Mouse (Mus musculus) cerebellum, adult 9-10 months (tissue): ENCODE measurements around the gene Hoxa10.

ENCODE experiments used
- DNase-seq: peaks from one replicate; pipeline ENCODE4 v3.0.0; 2022

Hoxa10 gene

DNA sequence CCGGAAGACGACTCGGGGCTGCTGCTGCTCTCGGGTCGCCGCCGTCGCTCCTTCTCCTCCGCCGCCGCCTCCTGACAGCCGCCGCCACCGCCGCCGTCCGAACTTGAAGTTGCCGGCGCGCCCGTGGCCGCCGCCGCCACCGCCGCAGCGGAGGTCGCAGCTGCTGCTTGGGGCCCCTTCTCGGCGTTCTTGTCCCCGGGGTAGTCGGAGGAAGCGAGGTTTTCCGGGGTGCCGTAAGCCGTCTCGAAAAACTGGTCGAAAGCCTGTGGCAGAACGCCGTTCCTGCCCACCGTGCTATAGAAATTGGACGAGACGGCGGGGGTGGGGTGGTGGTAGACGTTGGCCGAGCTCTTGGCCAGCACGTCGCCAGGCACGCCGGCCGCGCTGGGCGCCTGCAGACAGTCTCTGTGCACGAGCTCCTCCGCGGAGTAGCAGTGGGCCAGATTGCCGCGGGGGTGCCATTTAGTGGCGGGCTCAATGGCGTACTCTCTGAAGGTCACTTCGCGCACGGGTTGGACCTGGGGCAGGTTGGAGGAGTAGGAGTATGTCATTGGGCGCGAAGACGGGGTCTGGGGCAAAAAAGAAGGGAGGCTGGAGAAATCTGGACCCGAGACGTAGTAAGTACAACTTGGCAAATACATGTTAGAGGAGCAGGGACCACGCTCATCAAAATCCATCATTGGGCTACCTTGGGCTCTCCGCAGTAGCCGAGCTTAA, 4.5 kb upstream of the Hoxa10 start:
- DNase-seq: no peak

DNA sequence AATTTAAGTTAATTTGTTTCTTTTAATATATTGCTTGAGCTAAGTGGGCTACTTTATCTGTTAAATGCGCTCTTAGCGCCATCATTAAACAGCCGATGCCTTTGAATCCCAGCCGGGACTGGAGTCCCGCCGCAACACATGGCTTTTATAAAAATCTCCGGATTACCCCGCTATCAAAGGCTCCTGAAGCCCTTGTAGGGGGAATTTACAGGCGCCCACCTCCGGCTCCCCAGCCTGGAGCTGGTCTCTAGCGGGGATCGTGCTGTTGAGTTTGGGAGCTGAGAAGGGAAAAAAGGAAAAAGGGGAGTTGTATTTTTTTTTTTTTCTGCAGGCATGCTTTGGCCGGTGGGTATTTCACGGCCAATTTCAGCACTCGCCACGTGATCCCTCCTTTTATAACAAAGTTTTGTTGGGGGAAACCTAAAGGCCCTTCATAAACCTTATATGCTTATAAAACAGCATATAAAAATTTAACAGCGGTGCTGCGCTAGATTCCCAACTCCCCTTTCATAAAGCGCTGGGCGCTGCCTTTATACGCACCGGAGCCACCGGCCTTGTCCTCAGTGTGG, 3.9 kb upstream of the Hoxa10 start:
- no peak for DNase-seq

DNA sequence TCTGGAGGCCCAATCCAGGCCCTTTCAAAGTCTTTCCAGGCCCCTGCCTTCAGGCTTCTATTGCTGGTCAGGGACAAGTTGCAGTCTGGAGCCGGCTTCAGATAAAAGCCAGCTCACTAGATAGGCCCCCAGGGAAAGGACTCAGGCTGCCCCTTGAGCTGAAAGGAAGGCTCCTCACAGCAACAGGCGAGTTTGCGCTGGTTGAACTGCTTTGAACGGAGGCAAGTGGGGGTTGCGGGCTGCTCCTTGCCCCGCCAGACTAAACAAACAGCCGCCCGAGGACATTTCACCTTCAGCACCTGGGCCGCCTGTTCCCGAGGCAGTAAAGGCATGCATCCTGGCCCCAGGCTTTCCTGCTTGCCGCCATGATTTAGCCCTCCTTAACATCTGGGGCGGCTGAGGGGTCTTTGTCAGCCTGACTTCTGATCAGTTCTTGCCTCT, 3.0 kb upstream of the Hoxa10 start:
- DNase-seq: no peak

DNA sequence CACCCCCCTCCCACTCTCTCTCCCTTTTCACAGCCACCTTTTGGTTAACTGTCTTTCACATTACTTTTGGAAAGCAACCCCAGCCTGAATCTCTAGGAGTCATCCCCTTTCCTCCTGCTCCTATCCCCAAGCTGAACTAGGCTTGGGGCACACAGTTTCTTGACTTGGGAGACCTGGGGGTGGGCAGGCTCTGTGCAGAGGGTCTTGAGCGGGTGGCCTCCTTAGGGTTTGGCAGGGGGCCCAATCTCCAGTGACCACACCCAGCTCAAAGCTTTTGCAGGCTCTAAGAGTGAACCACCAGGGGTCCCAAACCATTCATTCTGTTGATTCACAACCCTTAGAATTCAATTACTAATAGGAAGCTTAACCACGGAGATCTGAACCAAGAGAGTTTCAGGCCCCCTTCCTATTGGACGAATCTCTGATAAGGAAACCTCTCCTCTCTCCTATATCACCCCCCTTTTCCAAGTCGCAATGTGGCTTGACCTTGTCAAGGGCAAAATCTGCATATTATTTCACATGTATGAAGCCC, 2.2 kb upstream of the Hoxa10 start:
- DNase-seq: no peak

DNA sequence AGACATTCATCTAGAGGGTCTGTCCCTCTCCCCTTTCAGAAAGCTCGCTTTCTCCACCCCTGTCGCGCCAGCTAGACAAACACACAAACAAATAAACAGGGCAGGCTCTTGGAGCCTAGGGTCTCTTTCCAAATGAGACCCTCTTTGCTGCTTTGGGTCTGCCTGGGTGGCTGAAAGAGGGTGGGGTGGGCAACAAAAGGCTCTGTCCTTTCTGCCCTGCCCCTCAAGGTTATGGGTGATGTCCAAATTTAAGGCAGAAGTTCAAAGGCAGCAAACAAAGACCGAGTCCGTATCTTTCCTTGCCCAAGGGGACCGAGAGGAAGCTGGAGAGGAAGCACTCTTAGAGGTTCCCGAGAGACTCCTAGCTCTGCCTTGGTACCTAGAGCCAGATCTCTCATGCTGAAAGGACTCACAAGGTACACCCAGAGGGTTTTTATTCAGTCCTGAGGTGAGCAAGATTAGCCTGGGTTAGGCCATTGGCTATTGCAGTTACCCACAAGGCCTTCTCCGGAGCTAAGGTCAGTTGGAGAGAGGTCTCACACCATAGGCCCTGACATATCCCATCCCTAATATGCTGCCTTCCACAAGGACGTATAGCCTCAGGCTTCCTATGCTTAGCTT, 457 bp upstream of the Hoxa10 start:
- no peak for DNase-seq

DNA sequence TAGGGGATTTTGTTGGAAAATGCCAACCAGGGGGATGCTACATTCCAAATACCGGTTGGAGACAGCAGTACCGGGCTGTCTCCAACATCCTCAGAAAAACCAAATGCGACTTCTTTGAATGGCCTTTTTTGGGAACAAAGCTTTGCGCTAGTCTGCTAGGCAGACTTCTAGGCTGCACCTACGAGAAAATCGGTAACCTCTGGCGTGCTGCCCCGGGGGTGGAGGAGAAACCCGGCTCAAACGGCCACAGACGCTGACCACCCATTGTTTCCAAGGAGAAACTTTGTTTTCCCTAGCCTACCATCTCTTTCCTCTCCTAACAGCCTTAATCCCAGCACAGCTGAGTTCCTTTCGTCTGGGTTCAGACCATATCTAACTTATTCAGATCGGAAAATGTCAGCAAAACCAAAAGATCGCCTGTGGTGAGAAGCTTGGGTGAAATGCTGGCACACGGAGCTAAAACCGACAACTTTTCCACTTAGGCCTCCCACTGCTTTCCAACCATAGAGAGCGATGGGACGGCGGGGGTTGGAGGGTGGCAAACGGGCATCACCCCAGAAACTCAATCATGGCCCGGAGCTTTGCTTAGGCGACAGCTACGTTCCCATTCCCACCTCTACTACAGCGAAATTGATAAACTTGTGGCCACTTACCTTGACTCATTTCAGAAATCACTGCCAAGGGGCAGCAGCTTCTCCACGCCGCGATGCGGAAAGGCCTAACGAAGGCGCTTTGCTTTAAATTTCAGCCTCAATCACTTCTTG, 847 bp downstream of the Hoxa10 start:
- no peak for DNase-seq

DNA sequence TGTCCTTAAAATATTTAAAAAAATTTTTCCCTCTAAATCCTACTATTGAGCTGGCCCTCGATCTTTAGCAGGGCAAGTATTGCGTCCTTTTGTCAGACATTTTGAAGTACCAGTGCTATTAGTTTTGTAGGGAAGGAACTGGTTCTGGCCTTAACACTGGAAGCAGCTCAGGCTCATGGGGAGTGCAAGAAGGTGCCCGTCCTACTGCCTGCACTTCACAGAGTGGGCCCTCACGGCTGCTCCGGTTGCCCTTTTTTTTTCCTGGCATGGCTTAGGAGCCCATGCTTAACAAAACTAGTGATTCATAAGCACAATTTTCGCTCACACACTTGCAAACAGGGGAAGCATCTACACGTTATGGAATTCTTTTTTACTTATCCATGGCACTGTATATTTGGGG, 1.7 kb downstream of the Hoxa10 start:
- DNase-seq: no peak

DNA sequence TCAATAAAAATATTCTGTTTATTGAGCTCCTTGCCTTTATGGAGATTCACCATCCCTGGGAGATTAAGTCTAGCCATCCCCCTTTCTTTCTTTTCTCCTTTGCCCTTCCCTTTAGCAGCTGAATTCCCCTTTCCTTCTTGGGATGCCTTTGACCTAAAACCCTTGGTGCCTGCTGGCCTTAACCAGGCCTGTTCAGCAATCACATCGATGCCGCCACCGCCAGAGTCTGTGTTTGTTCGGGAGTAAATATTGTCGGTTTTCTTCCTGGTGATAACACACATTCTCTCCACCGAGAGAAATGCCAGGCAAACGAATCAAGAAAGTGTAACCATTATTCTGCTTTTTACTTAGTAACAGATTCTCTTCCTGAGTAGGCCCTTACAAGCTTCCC, 2.5 kb downstream of the Hoxa10 start:
- DNase-seq: no peak

DNA sequence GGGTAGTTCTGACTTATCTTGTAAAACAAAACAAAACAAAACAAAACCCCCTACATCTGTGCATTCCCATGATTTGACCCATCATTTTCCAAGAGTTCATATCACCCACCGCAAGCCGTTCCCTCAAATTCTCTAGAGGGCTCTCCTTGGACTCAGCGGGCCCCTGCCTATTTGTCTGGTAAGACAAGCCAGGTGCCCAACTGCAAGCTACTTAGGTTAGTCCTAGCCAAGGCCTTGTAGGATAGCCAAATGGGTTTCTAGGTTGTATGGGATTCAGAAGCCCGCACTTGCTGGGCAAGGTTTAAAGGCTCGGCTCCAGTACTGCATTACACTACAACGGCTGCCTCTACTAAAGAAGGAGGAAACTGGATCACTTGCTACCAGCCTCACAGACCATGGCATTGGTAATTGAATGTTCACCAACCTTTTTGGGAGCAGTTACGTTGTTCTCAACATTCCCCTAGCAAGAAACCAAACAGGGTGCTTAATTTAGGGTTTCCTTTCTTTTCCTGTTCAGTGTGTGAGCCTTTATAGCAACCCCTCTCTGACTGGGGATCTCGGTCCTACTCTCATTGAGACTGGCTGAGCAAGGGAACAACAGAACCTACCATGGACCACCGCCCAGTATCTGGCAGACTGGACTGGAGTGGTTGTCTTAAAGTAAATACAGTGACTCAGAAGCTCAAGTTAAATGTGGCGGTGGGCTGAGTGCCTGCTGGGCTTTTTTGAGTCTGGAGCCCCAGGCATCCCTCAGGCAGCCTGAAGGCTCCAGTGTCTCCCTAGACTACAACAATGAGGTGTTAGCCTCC, 3.1 kb downstream of the Hoxa10 start:
- DNase-seq: no peak

DNA sequence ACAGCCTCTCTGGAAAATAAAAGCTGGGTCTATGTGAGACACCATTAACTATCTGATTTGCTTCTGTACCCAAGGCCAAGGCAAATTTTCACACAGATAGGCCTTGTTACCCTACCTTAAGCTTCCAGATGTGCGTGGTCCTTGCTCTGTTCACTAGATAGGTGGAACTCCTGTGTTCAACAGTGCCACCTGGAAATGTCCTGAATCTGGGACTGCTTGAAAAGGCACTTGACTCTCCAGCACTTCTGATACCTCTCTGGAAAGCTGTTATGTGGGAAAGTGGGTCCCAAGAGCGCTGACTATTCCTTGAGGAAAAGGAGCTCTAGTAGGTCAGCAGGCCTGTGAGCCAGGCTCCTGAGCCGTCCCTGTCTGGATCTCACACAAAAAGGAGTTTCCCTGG, 3.8 kb downstream of the Hoxa10 start:
- DNase-seq: no peak

DNA sequence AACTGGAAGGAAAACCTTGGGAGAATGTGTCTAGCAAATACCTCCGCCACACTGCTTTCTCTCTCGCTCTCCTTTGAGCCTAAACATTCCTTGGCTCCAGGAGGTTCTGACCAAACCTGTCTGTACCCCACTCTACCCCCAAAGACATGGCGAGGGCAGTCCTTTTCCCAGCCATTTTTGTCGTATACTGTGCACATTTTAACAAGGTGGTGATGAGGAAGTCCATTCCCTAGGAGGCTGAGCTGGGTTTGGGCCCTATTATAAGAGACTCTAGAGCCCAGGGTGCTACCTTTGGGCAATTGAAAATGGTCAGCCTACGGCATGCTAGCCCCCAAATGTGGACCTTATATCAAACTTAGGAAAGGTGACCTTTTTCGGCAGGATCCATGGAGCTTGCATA, 4.8 kb downstream of the Hoxa10 start:
- DNase-seq: no peak

DNA sequence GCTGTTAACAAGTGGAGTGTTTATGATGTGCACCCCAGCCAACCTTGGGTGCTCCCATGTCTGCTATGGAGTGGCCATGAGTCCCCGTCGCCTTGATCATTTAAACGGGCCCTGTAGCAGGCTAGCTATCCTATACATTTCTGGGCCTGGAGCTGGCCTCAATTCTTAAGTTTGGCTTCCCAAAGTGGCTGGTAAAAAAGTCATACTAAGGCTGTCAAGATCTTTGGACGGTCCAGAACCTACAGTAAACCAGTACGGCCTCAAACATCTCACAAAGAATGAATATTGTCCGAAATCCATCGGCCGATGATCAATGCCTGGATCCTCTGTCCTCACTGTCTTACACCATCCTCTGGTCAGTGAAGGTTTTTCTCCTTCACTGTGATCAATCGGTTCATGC, 5.4 kb downstream of the Hoxa10 start:
- DNase-seq: no peak

DNA sequence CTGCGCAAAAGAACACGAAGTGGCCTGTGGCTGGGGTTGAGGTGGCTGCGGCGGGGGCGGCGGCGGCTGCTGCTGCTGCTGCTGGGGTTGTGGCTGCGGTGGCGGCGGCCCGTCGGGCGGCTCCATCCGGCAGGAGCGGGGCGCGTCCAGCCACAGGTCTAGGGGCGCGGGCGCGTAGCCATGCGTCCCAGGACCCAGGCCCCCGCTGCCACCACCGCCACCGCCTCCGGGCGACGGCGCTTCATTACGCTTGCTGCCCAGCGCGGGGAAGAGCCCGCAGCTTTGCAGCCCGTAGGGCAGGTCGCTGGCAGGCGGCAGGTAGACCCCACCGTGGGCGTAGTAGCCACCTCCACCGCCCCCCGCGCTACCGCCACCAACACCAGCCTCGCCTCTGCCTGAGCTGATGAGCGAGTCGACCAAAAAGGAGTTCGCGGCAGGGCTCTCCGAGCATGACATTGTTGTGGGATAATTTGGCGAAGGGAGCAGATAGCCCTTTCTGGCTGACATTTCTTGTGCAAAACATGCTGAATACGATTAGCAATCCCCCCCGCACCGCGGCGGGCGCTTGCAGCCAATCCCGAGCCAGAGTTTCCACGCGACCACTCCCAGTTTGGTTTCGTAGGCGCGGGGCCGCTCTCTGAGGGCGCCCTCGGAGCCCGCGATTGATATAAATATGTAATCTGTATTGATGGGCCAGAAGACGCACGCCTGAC, 6.1 kb downstream of the Hoxa10 start:
- DNase-seq: no peak

DNA sequence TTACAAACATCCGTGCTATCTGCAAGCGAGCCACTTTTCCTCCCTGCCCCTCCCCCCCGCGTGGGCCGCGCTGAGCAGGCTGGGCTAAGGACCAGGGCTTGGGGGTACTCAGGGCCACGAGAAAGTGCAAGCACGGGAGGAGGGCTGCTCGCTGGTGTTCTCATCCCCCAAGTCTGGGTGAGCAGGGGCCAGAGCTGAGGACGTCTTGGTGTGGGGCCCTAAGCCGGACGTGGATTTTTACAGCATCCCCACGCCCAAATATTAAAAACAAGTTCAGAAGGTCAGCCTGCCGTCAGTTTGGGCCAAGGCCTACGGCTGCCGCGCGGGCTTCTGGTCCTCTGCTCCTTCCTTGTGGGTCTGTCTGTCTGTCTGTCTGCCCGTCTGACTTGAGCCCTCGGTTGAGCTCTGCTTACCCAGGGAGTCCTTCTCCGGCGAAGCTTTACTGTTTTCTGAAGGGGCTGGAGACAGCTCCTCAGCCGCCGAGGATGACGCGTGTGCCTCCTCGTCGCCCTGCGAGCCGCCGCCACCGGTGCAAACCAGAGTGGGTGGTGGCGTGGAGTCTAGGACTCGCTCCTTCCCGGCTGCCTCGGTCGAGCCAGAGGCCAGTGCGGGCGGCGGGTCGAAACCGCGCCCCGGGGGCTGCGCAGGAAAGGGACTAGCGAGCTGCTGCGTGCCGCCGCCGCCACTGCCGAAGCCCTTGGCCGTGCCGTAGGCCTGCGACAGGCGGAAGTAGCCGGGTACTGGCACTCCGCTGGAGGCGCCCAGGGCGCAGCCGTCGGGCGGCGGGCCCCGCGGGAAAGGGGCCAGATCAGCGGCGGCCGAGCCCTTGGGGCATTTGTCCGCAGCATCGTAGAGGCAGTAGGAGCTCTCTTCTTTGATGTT, 6.9 kb downstream of the Hoxa10 start:
- no peak for DNase-seq

DNA sequence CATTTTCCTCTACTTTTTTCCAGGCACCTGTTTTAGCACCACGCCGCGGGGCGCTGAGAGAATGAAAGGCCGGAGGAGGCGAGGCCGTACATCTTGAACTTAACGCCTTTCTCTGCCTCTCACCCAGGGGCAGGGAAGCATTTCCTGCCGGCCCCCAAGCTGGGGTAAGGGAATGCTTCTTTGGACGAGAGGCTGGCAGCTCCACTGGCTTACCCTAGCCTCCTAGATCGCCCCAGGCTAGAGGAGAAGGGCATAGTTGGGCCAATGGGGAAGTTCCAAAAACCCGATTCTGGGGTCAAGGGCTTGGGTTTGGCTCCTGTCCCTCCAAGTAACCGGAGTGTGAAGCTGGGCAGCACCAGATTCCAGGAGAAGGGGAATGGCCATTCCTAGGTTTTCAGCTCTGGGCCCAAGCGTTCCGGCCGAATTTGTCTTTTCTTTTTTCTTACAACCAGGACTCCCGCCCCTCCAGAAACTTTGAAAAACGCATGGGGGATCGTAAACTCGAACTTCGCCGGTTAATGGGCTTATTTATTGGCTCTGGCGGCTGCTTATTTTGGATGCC, 7.6 kb downstream of the Hoxa10 start:
- DNase-seq: no peak

DNA sequence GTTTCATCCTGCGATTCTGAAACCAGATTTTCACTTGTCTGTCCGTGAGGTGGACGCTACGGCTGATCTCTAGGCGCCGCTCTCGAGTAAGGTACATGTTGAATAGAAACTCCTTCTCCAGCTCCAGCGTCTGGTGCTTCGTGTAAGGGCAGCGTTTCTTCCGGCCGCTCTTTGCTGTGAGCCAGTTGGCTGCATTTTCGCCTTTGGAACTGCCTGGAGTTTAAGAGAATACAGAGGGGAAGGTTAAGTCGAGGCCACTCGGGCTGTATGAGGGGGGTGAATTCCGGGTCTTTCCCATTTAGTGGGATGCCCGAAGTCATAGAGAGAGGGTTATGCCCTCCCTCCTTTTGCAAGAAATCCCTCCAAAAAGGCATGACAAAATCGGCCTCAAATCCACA, 8.1 kb downstream of the Hoxa10 start:
- no peak for DNase-seq

DNA sequence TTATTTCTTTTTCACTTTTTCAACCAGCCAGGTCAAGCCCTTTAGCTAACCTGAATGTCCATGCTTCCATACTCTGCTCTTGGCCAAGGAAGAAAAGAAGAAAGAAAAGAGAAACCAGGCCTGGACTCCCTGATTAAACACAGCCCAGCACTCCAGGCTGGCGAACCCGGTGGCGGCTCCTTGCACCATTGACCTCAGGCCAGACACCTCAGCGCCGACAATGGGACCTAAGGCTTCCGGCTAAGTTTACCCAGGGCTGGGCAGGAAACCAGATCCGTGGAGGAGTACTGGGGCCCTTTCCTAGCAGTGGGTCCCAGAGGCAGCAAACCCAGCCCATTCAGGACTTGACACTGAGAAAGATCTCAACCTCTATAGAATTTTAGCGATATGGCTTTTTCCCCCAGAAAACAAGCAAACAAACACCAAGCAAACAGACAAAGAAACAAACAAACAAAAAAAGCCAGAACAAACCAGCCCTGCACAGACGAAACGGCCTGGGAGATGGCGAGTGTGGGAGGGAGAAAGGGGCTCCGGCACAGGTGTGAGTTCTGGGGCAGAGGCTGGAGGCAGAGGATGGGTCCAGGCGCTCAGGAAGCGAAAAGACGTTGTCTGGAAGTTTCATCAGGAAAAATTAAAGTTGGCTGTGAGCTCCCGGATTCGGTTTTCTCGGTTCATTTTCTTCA, 8.6 kb downstream of the Hoxa10 start:
- DNase-seq: no peak

DNA sequence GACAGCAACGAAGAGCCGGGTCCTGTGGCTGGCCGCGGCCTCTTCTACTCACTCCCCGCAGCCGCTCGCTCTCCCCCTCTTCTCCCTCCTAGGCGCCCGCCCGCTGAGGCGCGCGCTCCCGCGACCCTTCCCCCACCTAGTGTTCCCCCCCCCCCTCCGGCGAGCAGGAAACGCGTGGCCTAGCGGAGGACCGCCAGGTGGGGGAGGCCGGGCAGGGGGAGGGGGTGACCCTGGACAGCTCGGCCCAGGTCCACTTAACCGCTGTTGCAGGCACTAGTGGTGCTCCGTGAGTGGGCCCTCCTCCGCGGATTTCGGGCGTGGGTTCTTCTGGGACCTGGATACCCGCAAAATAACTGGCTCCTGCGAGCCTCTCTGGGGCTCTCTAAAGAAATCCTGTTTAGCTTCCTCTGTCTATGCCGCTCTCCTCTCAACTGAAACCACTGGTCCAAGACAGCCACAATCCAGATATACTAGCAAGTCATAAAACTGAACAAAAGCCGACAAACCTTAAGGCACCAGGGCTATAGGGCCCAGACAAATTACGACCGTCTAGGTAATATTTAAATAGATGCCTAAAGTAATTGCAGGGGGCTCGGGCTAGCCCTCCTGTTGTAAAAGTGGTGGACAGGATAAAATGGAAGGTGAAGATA, 10.0 kb downstream of the Hoxa10 start, which contains the start of gene Hoxa9:
Hoxa9 (minus strand) TSS at position 574 of the 650 bp plus-strand sequence.
- DNase-seq: no peak
